17 mouse cellular contexts compared by ENCODE assay signal in genomic region chr4:22997198-22997985, GRCm38 (mm10).
DNase-seq lines count a peak whose midpoint lies in the region; ATAC-seq lines count a peak whose summit lies in the region.
"Had no signal": no experiment of that assay in that cellular context is flagged by ENCODE, and none has a peak within 500 bp of the region (broad histone marks: within the 10 kb centered on the region; RNA-seq: fewer than 3 reads in every experiment).

No protein-coding gene starts in this region.

- no peak overlapping the region for H3K4me2 ChIP-seq in neural tube, embryonic 15.5 days
- no peak overlapping the region for H3K4me2 ChIP-seq in limb, embryonic 12.5 days
- H3K4me2 ChIP-seq: embryonic facial prominence, embryonic 13.5 days; lung, embryonic 15.5 days; stomach, embryonic 15.5 days had no signal

- H3K4me1 ChIP-seq in neural tube, embryonic 15.5 days, result 0 out of 2 replicates have a peak, but pooled peaks cover 3% of the 10 kb centered on the region
- peaks cover 37% of the 10 kb centered on the region for H3K4me1 ChIP-seq in forebrain, embryonic 10.5 days
- peaks cover 19% of the 10 kb centered on the region for H3K4me1 ChIP-seq in limb, embryonic 12.5 days (replicated peaks)
- H3K4me1 ChIP-seq: lung, embryonic 15.5 days; stomach, embryonic 15.5 days had no signal

- WGBS in neural tube, embryonic 15.5 days, result 25% methylated on average over 4 of the region's 4 CpGs
- 32% methylated on average over 4 of the region's 4 CpGs for WGBS in forebrain, embryonic 10.5 days
- 28% methylated on average over 4 of the region's 4 CpGs for WGBS in limb, embryonic 12.5 days

- no peak overlapping the region for H3K4me3 ChIP-seq in neural tube, embryonic 15.5 days (replicated peaks)
- no peak overlapping the region for H3K4me3 ChIP-seq in forebrain, embryonic 10.5 days
- H3K4me3 ChIP-seq in limb, embryonic 12.5 days (replicated peaks), result no peak overlapping the region
- H3K4me3 ChIP-seq: embryonic facial prominence, embryonic 13.5 days; heart, embryonic 10.5 days; lung, embryonic 15.5 days; stomach, embryonic 15.5 days had no signal

- no peaks in the 10 kb centered on the region for H3K36me3 ChIP-seq in neural tube, embryonic 15.5 days
- no peaks in the 10 kb centered on the region for H3K36me3 ChIP-seq in forebrain, embryonic 10.5 days (replicated peaks)
- no peaks in the 10 kb centered on the region for H3K36me3 ChIP-seq in limb, embryonic 12.5 days
- H3K36me3 ChIP-seq: embryonic facial prominence, embryonic 13.5 days; heart, embryonic 10.5 days; lung, embryonic 15.5 days; stomach, embryonic 15.5 days had no signal

- ATAC-seq in neural tube, embryonic 15.5 days (ENCODE audit: low FRiP score), result no peak
- peak; percentile 83 for ATAC-seq in limb, embryonic 12.5 days (ENCODE audit: insufficient number of reproducible peaks, insufficient read depth, low FRiP score, low TSS enrichment, low read depth)
- ATAC-seq: CD4-positive, CD25-positive, alpha-beta regulatory T cell, adult 4 months; Patski had no signal

- no peaks in the 10 kb centered on the region for H3K27me3 ChIP-seq in neural tube, embryonic 15.5 days (replicated peaks)
- no peaks in the 10 kb centered on the region for H3K27me3 ChIP-seq in forebrain, embryonic 10.5 days (ENCODE audit: poor library complexity, severe bottlenecking)
- no peaks in the 10 kb centered on the region for H3K27me3 ChIP-seq in limb, embryonic 12.5 days
- H3K27me3 ChIP-seq: embryonic facial prominence, embryonic 13.5 days; lung, embryonic 15.5 days; Patski; stomach, embryonic 15.5 days had no signal

- H3K27ac ChIP-seq in neural tube, embryonic 15.5 days (replicated peaks), result no peak overlapping the region
- H3K27ac ChIP-seq in forebrain, embryonic 10.5 days, result peak overlapping the region; percentile 22; the same call in 1 of the 2 replicates
- H3K27ac ChIP-seq in limb, embryonic 12.5 days, result peak overlapping the region; percentile 24; the same call in 1 of the 2 replicates
- H3K27ac ChIP-seq: embryonic facial prominence, embryonic 13.5 days; heart, embryonic 10.5 days; kidney, postnatal 0 days; lung, embryonic 15.5 days; stomach, embryonic 15.5 days had no signal

- H3K9me3 ChIP-seq in neural tube, embryonic 15.5 days (replicated peaks), result no peaks in the 10 kb centered on the region
- no peaks in the 10 kb centered on the region for H3K9me3 ChIP-seq in forebrain, embryonic 10.5 days
- H3K9me3 ChIP-seq in limb, embryonic 12.5 days, result no peaks in the 10 kb centered on the region
- H3K9me3 ChIP-seq: embryonic facial prominence, embryonic 13.5 days; heart, embryonic 10.5 days; lung, embryonic 15.5 days; stomach, embryonic 15.5 days had no signal

- peak; percentile 53 for DNase-seq in neural tube, embryonic 10.5 days (ENCODE audit: extremely low spot score, low spot score)
- peak; percentile 28 for DNase-seq in forebrain, embryonic 10.5 days (ENCODE audit: extremely low spot score, low spot score)
- DNase-seq in retina, postnatal 1 day, result peak; percentile 39
- no peak for DNase-seq in gastrocnemius, adult 8-10 months (ENCODE audit: low spot score in 2 of 2)
- no peak for DNase-seq in kidney, adult 11 months
- no peak for DNase-seq in lung, postnatal 4 days
- DNase-seq: adrenal gland, adult 2 months; liver had no signal

- no peak overlapping the region for H3K9ac ChIP-seq in neural tube, embryonic 15.5 days (replicated peaks)
- H3K9ac ChIP-seq in limb, embryonic 12.5 days (replicated peaks), result no peak overlapping the region
- H3K9ac ChIP-seq: embryonic facial prominence, embryonic 13.5 days; lung, embryonic 15.5 days; stomach, embryonic 15.5 days had no signal

Comparison
In these comparisons a context has a peak if more than half of its experiments do, and no peak if none do; other contexts are left out.
1. DNase-seq: peak in neural tube, embryonic 10.5 days (single experiment), forebrain, embryonic 10.5 days (single experiment) and retina, postnatal 1 day (single experiment); none in gastrocnemius, adult 8-10 months (0 of 2), kidney, adult 11 months (single experiment) and lung, postnatal 4 days (0 of 2).